Mouse (Mus musculus) olfactory bulb, adult 2 months (tissue): ENCODE data around the gene Stx8.

Source experiments
- CTCF ChIP-seq: fragments of 200-500 bp; IDR thresholded peaks from 2 replicates; pipeline ENCODE4 v1.5.1; 2012; ENCODE audit warnings: low read depth, mild to moderate bottlenecking, low read length, moderate library complexity; ENCODE audit not compliant: insufficient read depth
- POLR2A ChIP-seq: fragments of 200-500 bp; IDR thresholded peaks from 2 replicates; pipeline ENCODE4 v1.6.1; 2012; ENCODE audit warnings: mild to moderate bottlenecking, low read depth, low read length, moderate library complexity; ENCODE audit not compliant: insufficient read depth

DNA sequence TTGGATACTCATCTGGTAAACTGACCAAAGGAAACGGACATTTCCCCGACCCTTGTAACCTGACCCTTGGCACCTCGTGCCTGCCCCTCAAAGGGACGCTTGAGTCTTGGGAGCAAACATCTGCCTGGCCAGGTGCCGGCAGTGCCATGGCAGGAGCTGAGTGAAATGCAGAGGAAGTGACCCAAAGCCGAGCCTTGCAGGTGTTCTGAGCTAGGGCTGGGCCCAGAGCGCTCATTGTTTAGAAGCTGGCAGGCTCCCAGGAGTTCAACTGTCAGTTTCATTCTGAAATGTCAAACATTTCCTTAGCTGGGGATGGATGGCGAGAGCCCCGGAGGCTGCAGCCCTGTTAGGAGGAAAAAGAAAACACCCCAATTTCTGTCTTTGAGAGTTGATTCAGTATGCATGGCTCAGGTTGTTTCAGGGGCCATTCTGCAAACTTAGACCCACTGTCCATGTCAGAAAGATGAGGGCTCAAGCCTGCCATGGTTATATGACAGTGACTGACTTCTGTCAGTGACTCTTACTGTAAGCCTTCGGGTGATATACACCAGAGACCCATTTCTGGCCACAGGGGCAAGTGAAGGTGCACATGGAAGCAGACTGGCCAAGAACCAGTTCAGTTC, 233.9 kb downstream of the Stx8 start:
- TF ChIP-seq POLR2A (no peak), CTCF (no peak)
